Mouse (Mus musculus) stomach, postnatal 0 days (tissue): ENCODE results near the gene Nqo1. TPM values are rescaled to one million over a fixed set of nuclear protein-coding genes. Genes with fewer than 3 reads are reported as not detected.

Experiments
- ATAC-seq: fragments of 200-750 bp; cut with Nextera tagmentation; 2 replicates; pipeline ENCODE4 v1.8.0; 2017; ENCODE audit not compliant: low FRiP score, low TSS enrichment
- DNase-seq: peaks from one replicate; pipeline ENCODE4 v3.0.0-alpha.2; 2016; ENCODE audit warnings: low spot score
- H3K27ac ChIP-seq: fragments of 300-500 bp; sonication (generic); replicated peaks from 2 replicates; pipeline ENCODE4 v1.5.1; 2014; ENCODE audit warnings: mild to moderate bottlenecking, control low read depth
- H3K27me3 ChIP-seq: fragments of 300-500 bp; sonication (generic); 2 replicates; pipeline ENCODE4 v1.6.1; 2014; ENCODE audit warnings: low read length; ENCODE audit not compliant: control insufficient read depth, insufficient read depth
- H3K36me3 ChIP-seq: fragments of 300-500 bp; sonication (generic); 2 replicates; pipeline ENCODE4 v1.6.1; 2014; ENCODE audit warnings: low read length, mixed read lengths; ENCODE audit not compliant: control insufficient read depth, insufficient read depth
- H3K4me1 ChIP-seq: fragments of 300-500 bp; sonication (generic); replicated peaks from 2 replicates; pipeline ENCODE4 v1.6.1; 2014; ENCODE audit warnings: antibody characterized with exemption; ENCODE audit not compliant: control insufficient read depth, insufficient read depth
- H3K4me2 ChIP-seq: fragments of 300-500 bp; sonication (generic); replicated peaks from 2 replicates; pipeline ENCODE4 v1.6.1; 2014; ENCODE audit warnings: low read depth, mild to moderate bottlenecking, control low read depth, moderate library complexity
- H3K4me3 ChIP-seq: fragments of 300-500 bp; sonication (generic); 2 replicates; pipeline ENCODE4 v1.5.1; 2014; ENCODE audit warnings: low read depth, low read length, control low read depth
- H3K9ac ChIP-seq: fragments of 300-500 bp; sonication (generic); 2 replicates; pipeline ENCODE4 v1.6.1; 2014; ENCODE audit warnings: mild to moderate bottlenecking, low read length, control low read depth, mixed read lengths
- H3K9me3 ChIP-seq: fragments of 300-500 bp; sonication (generic); 2 replicates; pipeline ENCODE4 v1.6.1; 2016; ENCODE audit warnings: low read length; ENCODE audit not compliant: control insufficient read depth
- CTCF ChIP-seq: IDR thresholded peaks from 2 replicates; pipeline ENCODE4 v1.5.1; 2016; ENCODE audit warnings: antibody characterized with exemption, low read depth, mild to moderate bottlenecking, moderate library complexity
- EP300 ChIP-seq: optimal IDR thresholded peaks from 2 replicates; pipeline ENCODE3; 2016; ENCODE audit warnings: antibody characterized with exemption
- WGBS: fragments of 180-500 bp; shearing (Covaris S2); extraction: QIAGEN DNeasy Blood & Tissue Kit; methylation state at CpG from one replicate; pipeline ENCODE4 v1.1.7; 2014; 5-methylcytosine and 5-hydroxymethylcytosine counted together
- polyA plus RNA-seq: library from polyadenylated mRNA; unstranded; fragments of >200 nt; fragmentation: Nextera tagmentation; extraction: Ambion mirVana; gene quantifications from 2 replicates; pipeline ENCODE4 v1.2.1, GENCODE M21; 2015

Gene Nqo1
- polyA plus RNA-seq, 1 experiment from 2014 or later: 777 TPM

DNA sequence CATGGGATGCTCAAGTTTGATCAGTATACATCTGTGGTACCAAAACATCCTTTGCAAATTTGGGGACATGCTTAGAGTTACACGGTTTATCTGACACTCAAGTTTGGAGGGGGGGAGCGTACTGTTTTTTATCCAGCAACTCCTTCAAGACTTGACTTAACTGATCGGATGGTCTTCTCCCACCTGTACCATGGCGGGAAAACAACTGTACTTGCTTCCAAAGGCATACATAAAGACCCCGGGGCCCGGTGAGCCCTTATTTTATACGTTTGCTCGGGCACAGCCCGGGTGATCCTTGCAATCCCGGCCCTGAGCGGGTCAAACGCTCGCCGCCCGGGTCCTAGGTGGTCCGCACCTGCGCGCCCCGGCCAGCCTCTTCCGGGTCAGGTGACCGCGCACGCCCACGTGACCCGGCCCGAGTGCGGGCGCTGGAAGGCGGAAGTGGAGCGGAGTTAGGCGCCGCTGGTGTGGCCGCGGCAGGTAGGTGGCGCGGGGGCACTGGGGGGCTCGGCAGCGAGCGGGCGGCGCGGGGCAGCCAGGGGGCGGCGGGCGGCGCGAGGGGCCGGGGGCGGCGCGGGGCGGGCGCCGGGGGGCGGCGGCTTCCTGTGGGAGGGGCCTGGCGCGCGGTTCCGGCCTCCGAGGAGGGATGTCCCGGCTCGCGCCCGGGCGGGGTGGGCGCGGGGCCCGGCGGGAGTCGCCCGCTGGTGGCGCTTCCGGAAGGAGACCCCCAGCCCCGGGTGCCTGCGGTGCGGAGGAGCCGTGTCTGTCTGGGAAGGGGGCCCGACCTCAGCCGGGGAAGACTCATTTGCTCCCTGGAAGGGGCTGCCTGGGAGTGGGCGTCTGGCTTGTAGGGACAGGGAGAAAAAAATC lies 33.2 kb upstream of the Nqo1 start, which contains the start of gene Wwp2:
Gene Wwp2 (plus strand): TSS at position 404 of the 870 bp plus-strand sequence.
- Histone ChIP-seq H3K4me2 (peak within 1 kb of the TSS; percentile 90), H3K9ac (peak within 1 kb of the TSS; percentile 92), H3K4me3 (peak within 1 kb of the TSS; percentile 85), H3K27ac (peak within 1 kb of the TSS; percentile 94), H3K27me3 (no peaks in the 10 kb centered on the region), H3K9me3 (no peaks in the 10 kb centered on the region), H3K4me1 (0 out of 2 replicates have a peak, but pooled peaks cover 4% of the 10 kb centered on the region), H3K36me3 (no peaks in the 10 kb centered on the region)
- WGBS: 2% methylated on average over 46 of the region's 81 CpGs
- peak; percentile 14; the same call in 1 of the 2 replicates for TF ChIP-seq CTCF
- TF ChIP-seq EP300: no peak
- peak; percentile 81 for ATAC-seq
- peak; percentile 87 for DNase-seq

DNA sequence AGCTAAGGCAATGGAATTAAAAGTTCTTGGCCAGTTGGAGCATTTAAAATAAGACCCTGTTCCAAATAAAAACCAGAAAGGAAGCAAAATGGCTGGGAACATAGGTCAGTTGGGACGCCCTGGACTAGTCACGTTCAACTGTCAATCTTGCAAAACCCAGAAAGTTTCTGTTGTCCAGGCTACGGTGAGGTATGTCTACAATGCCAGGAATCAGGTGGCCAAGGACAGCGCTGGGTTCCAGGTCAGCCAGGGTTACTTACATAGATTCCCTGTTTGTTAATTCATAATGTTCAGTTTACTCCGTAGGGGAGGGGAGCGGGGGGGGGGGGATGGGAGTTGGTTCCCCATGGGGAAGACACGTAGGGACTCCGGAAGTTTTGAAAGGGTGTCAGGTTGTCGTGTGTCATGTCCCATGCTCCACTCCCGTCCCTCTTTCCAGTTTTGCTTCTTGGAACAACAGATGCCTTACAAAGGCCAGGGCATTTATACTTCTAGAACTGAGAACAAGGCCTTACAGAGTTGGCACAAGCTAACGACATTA lies 32.5 kb upstream of the Nqo1 start:
- Histone ChIP-seq H3K36me3 (no peaks in the 10 kb centered on the region), H3K4me3 (peak overlapping the region; percentile 85), H3K4me2 (peak overlapping the region; percentile 90), H3K27me3 (no peaks in the 10 kb centered on the region), H3K9me3 (no peaks in the 10 kb centered on the region), H3K27ac (no peak overlapping the region), H3K9ac (peak overlapping the region; percentile 92), H3K4me1 (0 out of 2 replicates have a peak, but pooled peaks cover 4% of the 10 kb centered on the region)
- 19% methylated on average over 11 of the region's 11 CpGs for WGBS
- TF ChIP-seq EP300 (no peak), CTCF (no peak)
- DNase-seq (peak; percentile 24), ATAC-seq (no peak)

DNA sequence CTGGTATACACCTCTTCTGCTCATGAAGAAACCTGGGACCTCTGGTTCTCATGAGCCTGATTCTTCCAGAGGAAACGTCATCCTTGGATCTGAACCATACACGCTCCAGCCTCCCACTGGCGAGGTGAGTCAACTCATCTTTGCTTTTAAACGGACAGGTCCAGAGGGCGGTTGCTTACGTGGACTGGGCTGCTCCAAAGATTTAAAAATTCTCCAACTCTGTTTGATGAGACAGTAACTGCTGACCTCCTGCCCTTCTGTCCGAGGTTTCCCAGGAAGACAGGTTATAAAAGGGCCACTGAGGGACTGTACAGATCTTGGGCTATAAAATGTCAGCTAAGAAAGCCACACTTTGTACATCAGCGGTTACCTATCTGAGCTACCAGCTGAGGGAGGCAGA lies 27.8 kb upstream of the Nqo1 start:
- no peaks in the 10 kb centered on the region for H3K36me3 ChIP-seq
- H3K9ac ChIP-seq: no peak overlapping the region
- no peak overlapping the region for H3K4me3 ChIP-seq
- no peaks in the 10 kb centered on the region for H3K27me3 ChIP-seq
- 83% methylated on average over 8 of the region's 8 CpGs for WGBS
- 0 out of 2 replicates have a peak, but pooled peaks cover 2% of the 10 kb centered on the region for H3K4me1 ChIP-seq
- ATAC-seq (no peak), DNase-seq (no peak)
- no peak for TF ChIP-seq CTCF
- TF ChIP-seq EP300: no peak
- no peak overlapping the region for H3K4me2 ChIP-seq
- H3K27ac ChIP-seq: no peak overlapping the region
- H3K9me3 ChIP-seq: no peaks in the 10 kb centered on the region

DNA sequence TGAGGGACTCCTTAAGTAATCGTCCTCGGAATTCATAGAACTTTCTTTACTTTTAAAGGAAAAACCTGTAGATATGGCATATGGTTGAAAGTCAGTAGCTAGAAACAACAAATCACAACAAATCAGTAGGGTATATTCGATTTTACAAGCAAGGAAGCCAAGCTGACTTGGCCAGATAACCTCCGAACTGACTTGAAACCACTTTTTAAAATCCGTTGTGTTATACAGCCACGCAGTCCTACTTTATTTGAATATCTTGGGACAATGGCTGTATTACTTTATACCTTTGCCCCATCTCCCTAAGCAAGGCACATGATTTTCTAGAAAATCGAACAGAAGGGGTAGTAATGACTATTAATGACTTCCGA lies 22.2 kb upstream of the Nqo1 start:
- Histone ChIP-seq H3K27ac (no peak overlapping the region), H3K36me3 (peaks cover 2% of the 10 kb centered on the region), H3K9me3 (no peaks in the 10 kb centered on the region), H3K9ac (no peak overlapping the region), H3K4me3 (no peak overlapping the region), H3K27me3 (no peaks in the 10 kb centered on the region), H3K4me2 (peak overlapping the region; percentile 27; the same call in 1 of the 2 replicates), H3K4me1 (no peaks in the 10 kb centered on the region)
- 44% methylated on average over 8 of the region's 8 CpGs for WGBS
- TF ChIP-seq EP300 (no peak), CTCF (no peak)
- DNase-seq (no peak), ATAC-seq (no peak)

- DNase-seq (peak; percentile 97), ATAC-seq (peak; percentile 97)
- Histone ChIP-seq H3K9me3 (no peaks in the 10 kb centered on the region), H3K4me1 (no peaks in the 10 kb centered on the region), H3K27ac (peak within 1 kb of the TSS; percentile 82), H3K9ac (peak within 1 kb of the TSS; percentile 83), H3K4me2 (peak within 1 kb of the TSS; percentile 86), H3K36me3 (peaks cover 5% of the 10 kb centered on the region), H3K27me3 (no peaks in the 10 kb centered on the region), H3K4me3 (peak within 1 kb of the TSS; percentile 85)
- WGBS: under 1% methylated on average over 50 of the region's 50 CpGs
- TF ChIP-seq CTCF (peak; percentile 99), EP300 (no peak)
Measured at GRCm38 (mm10) chr8:107424597-107425229, 21.7 kb upstream of the Nqo1 start, which contains the start of gene Nob1. TSS of gene Nob1 (minus strand) at chr8:107425051.
